Mouse (Mus musculus): ENCODE data around the gene Snorc.

DNA sequence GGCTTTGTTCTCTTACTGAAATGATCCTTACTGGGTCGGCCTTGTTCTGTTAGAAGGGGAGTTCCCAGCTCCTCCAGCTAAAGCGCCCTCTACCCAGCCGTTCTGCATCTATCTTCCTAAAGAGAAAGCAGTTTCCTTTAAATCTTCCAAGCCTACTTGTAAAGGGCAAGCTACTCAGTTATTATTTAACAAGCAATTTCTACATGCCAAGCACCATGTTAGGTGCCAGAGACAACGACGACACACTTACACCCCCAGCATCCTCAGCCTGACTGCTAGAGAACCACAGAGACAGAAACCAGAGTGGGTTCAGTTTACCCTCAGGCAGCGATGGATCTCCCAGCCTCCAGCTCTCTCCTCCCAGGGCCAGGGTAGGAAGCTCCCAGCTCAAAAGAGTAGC, 37.8 kb downstream of the Snorc start:
- TF ChIP-seq CTCF (IDR thresholded peaks at IDR 0.05; ENCODE audit: borderline replicate concordance, extremely low read depth, insufficient read depth, insufficient read length) (no peak), POLR2A (IDR thresholded peaks at IDR 0.05; ENCODE audit: borderline replicate concordance, extremely low read depth, insufficient read depth, insufficient read length, poor library complexity, severe bottlenecking) (no peak)
